Mouse (Mus musculus): ENCODE measurements at regions not wholly inside any gene's neighbourhood (a gene's known extent, or its start where the extent isn't known, plus 50 kb on each side); places are given as distances from the start of the nearest gene placed in this dataset.
A peak's percentile ranks its signal among the peaks of the same experiment; 100 is the strongest.

- TF ChIP-seq CTCF (IDR thresholded peaks at IDR 0.05), result no peak
- intact Hi-C loops (cut with DNase I), result no loop called here
- Histone ChIP-seq H3K4me3 (no peak overlapping the region), H3K27ac (no peak overlapping the region)
- no peak for DNase-seq (ENCODE audit: extremely low spot score in 1 of 2, low spot score in 2 of 2)
Measured at GRCm38 (mm10) chr12:28922236-28922635, 170.6 kb downstream of the Eipr1 start.

GRCm38 (mm10) chr12:28925206-28925605 lies 173.6 kb downstream of the Eipr1 start:
- no peak overlapping the region for H3K4me3 ChIP-seq
- intact Hi-C loops (cut with DNase I), result no loop called here
- DNase-seq (ENCODE audit: extremely low spot score in 1 of 2, low spot score in 2 of 2), result no peak
- H3K27ac ChIP-seq, result no peak overlapping the region
- no peak for TF ChIP-seq CTCF (IDR thresholded peaks at IDR 0.05)

- intact Hi-C loops (cut with DNase I), result no loop called here
- H3K27ac ChIP-seq, result no peak overlapping the region
- H3K4me3 ChIP-seq, result no peak overlapping the region
- TF ChIP-seq CTCF (IDR thresholded peaks at IDR 0.05), result no peak
- no peak for DNase-seq (ENCODE audit: extremely low spot score in 1 of 2, low spot score in 2 of 2)
Measured at GRCm38 (mm10) chr12:28939936-28940335, 188.3 kb downstream of the Eipr1 start.

- TF ChIP-seq CTCF (IDR thresholded peaks at IDR 0.05), result no peak
- no peak overlapping the region for H3K4me3 ChIP-seq
- no peak for DNase-seq (ENCODE audit: extremely low spot score in 1 of 2, low spot score in 2 of 2)
- intact Hi-C loops (cut with DNase I), result no loop called here
- no peak overlapping the region for H3K27ac ChIP-seq
Measured at GRCm38 (mm10) chr12:28948889-28949288, 197.3 kb downstream of the Eipr1 start.

- DNase-seq (ENCODE audit: extremely low spot score in 1 of 2, low spot score in 2 of 2), result no peak
- Histone ChIP-seq H3K4me3 (no peak overlapping the region), H3K27ac (no peak overlapping the region)
- intact Hi-C loops (cut with DNase I), result no loop called here
- TF ChIP-seq CTCF (IDR thresholded peaks at IDR 0.05), result no peak
Measured at GRCm38 (mm10) chr12:28949307-28949706, 197.7 kb downstream of the Eipr1 start.

GRCm38 (mm10) chr12:28957155-28957554 lies 205.6 kb downstream of the Eipr1 start:
- Histone ChIP-seq H3K4me3 (no peak overlapping the region), H3K27ac (no peak overlapping the region)
- intact Hi-C loops (cut with DNase I), result no loop called here
- DNase-seq (ENCODE audit: extremely low spot score in 1 of 2, low spot score in 2 of 2), result no peak
- TF ChIP-seq CTCF (IDR thresholded peaks at IDR 0.05), result no peak

GRCm38 (mm10) chr12:28958661-28959060 lies 207.1 kb downstream of the Eipr1 start:
- Histone ChIP-seq H3K4me3 (no peak overlapping the region), H3K27ac (no peak overlapping the region)
- intact Hi-C loops (cut with DNase I), result no loop called here
- TF ChIP-seq CTCF (IDR thresholded peaks at IDR 0.05), result no peak
- DNase-seq (ENCODE audit: extremely low spot score in 1 of 2, low spot score in 2 of 2), result no peak

GRCm38 (mm10) chr12:28969671-28970379 lies 218.2 kb downstream of the Eipr1 start:
- Histone ChIP-seq H3K4me3 (no peak overlapping the region), H3K27ac (peak overlapping the region; percentile 75)
- intact Hi-C loops (cut with DNase I), result loop anchor here (5.0 to 10.0 kb wide), 3 partner anchors 172 to 565 kb away; no protein-coding TSS in a partner anchor

GRCm38 (mm10) chr12:28974571-28975041 lies 223.0 kb downstream of the Eipr1 start:
- no peak overlapping the region for H3K4me3 ChIP-seq
- intact Hi-C loops (cut with DNase I), result loop anchor here (1.0 to 10.0 kb wide), 5 partner anchors 102 to 560 kb away; no protein-coding TSS in a partner anchor
- peak; percentile 60 for TF ChIP-seq CTCF (IDR thresholded peaks at IDR 0.05)

More at GRCm38 (mm10) chr12:28969671-28970379, 218.2 kb downstream of the Eipr1 start:
- peak in 1 of 2 experiments; percentile 35 for DNase-seq (ENCODE audit: extremely low spot score in 1 of 2, low spot score in 2 of 2)
- no peak for TF ChIP-seq CTCF (IDR thresholded peaks at IDR 0.05)

GRCm38 (mm10) chr12:28975249-28975648 lies 223.6 kb downstream of the Eipr1 start:
- Histone ChIP-seq H3K4me3 (no peak overlapping the region), H3K27ac (peak overlapping the region; percentile 84)
- TF ChIP-seq CTCF (IDR thresholded peaks at IDR 0.05), result no peak
- DNase-seq (ENCODE audit: extremely low spot score in 1 of 2, low spot score in 2 of 2), result peak; percentile 32 to 48
- intact Hi-C loops (cut with DNase I), result loop anchor here (5.0 to 10.0 kb wide), 2 partner anchors 107 to 560 kb away; no protein-coding TSS in a partner anchor

More at GRCm38 (mm10) chr12:28974571-28975041, 223.0 kb downstream of the Eipr1 start:
- peak; percentile 53 to 68 for DNase-seq (ENCODE audit: extremely low spot score in 1 of 2, low spot score in 2 of 2)
- H3K27ac ChIP-seq, result peak overlapping the region; percentile 84

- DNase-seq (ENCODE audit: extremely low spot score in 1 of 2, low spot score in 2 of 2), result no peak
- intact Hi-C loops (cut with DNase I), result loop anchor here (5.0 to 10.0 kb wide), 2 partner anchors 103 to 555 kb away; no protein-coding TSS in a partner anchor
- Histone ChIP-seq H3K4me3 (no peak overlapping the region), H3K27ac (no peak overlapping the region)
- TF ChIP-seq CTCF (IDR thresholded peaks at IDR 0.05), result no peak
Measured at GRCm38 (mm10) chr12:28979679-28980078, 228.1 kb downstream of the Eipr1 start.

GRCm38 (mm10) chr12:28986214-28986613 lies 234.6 kb downstream of the Eipr1 start:
- H3K27ac ChIP-seq, result no peak overlapping the region
- TF ChIP-seq CTCF (IDR thresholded peaks at IDR 0.05), result no peak
- intact Hi-C loops (cut with DNase I), result no loop called here
- H3K4me3 ChIP-seq, result no peak overlapping the region
- DNase-seq (ENCODE audit: extremely low spot score in 1 of 2, low spot score in 2 of 2), result no peak
